Mouse (Mus musculus) G1E (cell line): ENCODE measurements around the gene Sox15. TPM values are rescaled to one million over a fixed set of nuclear protein-coding genes. Genes with fewer than 3 reads are reported as not detected.
"Not testable (repeated sequence)": the region's sequence is repeated elsewhere in the genome, so short reads cannot be mapped to it uniquely, and the experiment has no call there.

Experiments
- ATAC-seq: 2 replicates; pipeline ENCODE4 v1.8.0; 2016; ENCODE audit warnings: mild to moderate bottlenecking; ENCODE audit not compliant: insufficient number of reproducible peaks, poor library complexity, low FRiP score, severe bottlenecking; ENCODE audit errors: extremely low read depth
- DNase-seq: peaks from one replicate; pipeline ENCODE4 v3.0.0; 2012; ENCODE audit warnings: low spot score
- H3K27me3 ChIP-seq: 2 replicates; pipeline ENCODE4 v1.6.1; 2012; ENCODE audit warnings: mild to moderate bottlenecking, low read length, inconsistent platforms; ENCODE audit not compliant: insufficient read depth
- H3K36me3 ChIP-seq: replicated peaks from 2 replicates; pipeline ENCODE3; 2012; ENCODE audit warnings: mild to moderate bottlenecking, inconsistent platforms
- H3K4me1 ChIP-seq: 2 replicates; pipeline ENCODE4 v1.6.1; 2012; ENCODE audit warnings: low read depth, low read length, inconsistent platforms, mixed read lengths; ENCODE audit not compliant: insufficient read depth
- H3K4me3 ChIP-seq: 2 replicates; pipeline ENCODE4 v1.5.1; 2012; ENCODE audit warnings: low read depth, mild to moderate bottlenecking, inconsistent platforms, low read length, moderate library complexity, mixed read lengths
- H3K9me3 ChIP-seq: replicated peaks from 2 replicates; pipeline ENCODE4 v1.6.1; 2012; ENCODE audit warnings: inconsistent platforms
- CTCF ChIP-seq: IDR thresholded peaks from 2 replicates; pipeline ENCODE4 v1.5.1; 2012; ENCODE audit warnings: low read depth, low read length, inconsistent platforms, mixed read lengths
- GATA1 ChIP-seq: IDR thresholded peaks from 2 replicates; pipeline ENCODE4 v1.6.1; 2012; ENCODE audit warnings: borderline replicate concordance, low read length, inconsistent platforms, mixed read lengths
- GATA2 ChIP-seq: IDR thresholded peaks from 2 replicates; pipeline ENCODE4 v1.6.1; 2012; ENCODE audit warnings: low read depth, low read length, inconsistent platforms, borderline replicate concordance
- POLR2AphosphoS5 ChIP-seq: IDR thresholded peaks from 2 replicates; pipeline ENCODE4 v1.6.1; 2012; ENCODE audit warnings: low read depth, low read length, inconsistent platforms; ENCODE audit not compliant: insufficient replicate concordance
- TAL1 ChIP-seq: conservative IDR thresholded peaks from 2 replicates; pipeline ENCODE4 v1.6.1; 2012; ENCODE audit warnings: low read depth, low read length, inconsistent platforms, mixed read lengths
- polyA plus RNA-seq: library from polyadenylated mRNA; stranded (reverse); fragments of >175 nt; gene quantifications from 2 replicates; pipeline ENCODE4 v1.2.3, GENCODE M21; 2012
- total RNA-seq, 2 experiments: library from RNA; stranded (forward) in 1 of 2; stranded (reverse) in 1 of 2; fragments of 200-1000 nt in 1 of 2; fragments of >200 nt in 1 of 2; fragmentation: Nextera tagmentation in 1 of 2; gene quantifications; 2 replicates each; pipeline ENCODE4 v1.2.3; 2014 to 2017

Gene Sox15
- total and polyA plus RNA-seq, 3 experiments: 0.36 TPM; not detected in 2

DNA sequence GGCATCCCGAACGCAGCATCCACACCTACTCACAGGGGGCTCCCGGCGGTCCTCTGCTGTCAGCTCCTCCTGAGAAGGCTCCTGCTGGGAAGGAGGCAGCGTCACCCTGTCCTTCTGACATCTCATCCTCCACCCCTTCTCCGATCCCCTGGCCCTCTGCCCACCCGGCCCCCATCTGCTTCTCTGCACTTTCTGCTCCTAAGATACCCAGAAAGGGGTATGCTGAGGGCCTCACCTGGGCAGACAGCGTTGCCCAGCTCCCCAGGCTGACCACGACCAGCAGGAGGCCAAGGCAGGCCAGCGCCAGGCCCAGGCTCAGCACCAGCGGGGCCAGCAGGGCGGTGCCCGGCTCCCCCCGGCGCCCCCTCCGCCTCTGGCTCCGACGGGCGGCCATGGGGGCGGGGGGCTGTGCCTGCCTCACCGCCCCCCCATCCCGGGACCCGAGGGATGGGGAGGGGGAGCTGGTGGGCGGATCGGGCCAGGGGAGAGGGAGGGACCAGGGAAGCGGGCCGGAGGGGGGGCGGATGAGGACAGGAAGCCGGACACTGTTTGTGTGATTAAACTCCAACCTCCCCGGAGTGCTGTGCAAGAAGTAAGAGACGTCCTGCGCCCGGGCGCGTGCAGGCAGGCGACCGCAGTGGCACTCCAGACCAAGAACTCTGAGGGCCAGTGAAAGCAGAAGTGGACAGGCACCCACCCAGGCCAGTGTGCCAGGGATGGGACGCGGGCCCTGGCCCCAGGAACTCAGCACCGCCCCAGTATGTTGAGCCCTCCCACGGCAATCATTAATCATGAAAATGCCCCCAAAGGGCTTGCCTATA, 40.5 kb downstream of the Sox15 start, which contains the start of the genes Tnfsf12 and Tnfsfm13:
Gene Tnfsf12 (minus strand): TSS at position 489 of the 821 bp plus-strand sequence.
Gene Tnfsfm13 (minus strand): TSS at position 738 of the 821 bp plus-strand sequence.
- H3K4me3 ChIP-seq: no peak within 1 kb of the TSS
- H3K9me3 ChIP-seq: no peaks in the 10 kb centered on the region; the same call in 1 of the 2 replicates
- no peaks in the 10 kb centered on the region; the same call in 1 of the 2 replicates for H3K4me1 ChIP-seq
- peaks cover 61% of the 10 kb centered on the region for H3K27me3 ChIP-seq
- no peak for ATAC-seq
- TF ChIP-seq POLR2AphosphoS5 (no peak), CTCF (no peak), TAL1 (no peak), GATA1 (no peak), GATA2 (no peak)
- DNase-seq: no peak
- no peaks in the 10 kb centered on the region for H3K36me3 ChIP-seq

DNA sequence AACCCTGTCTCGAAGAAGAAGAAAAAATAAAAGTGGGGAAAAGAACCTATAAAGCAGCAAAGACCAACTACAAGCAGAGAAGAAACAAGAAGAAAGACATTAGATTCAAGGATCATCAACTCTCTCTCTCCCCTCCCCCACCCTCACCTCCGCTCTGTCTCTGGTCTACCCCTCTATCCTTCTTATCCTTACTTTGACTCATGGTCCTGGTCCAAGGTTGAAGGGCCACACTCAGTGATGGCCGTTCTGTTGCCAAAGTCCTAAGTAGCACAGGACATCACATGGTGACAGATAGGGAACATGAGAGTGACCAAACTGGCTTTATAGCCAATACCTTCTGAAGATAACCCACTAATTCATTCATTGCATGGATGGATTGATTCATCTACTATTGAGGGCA, 42.3 kb downstream of the Sox15 start:
- Histone ChIP-seq H3K4me1 (peaks cover 3% of the 10 kb centered on the region; the same call in 1 of the 2 replicates), H3K9me3 (no peaks in the 10 kb centered on the region; the same call in 1 of the 2 replicates), H3K36me3 (no peaks in the 10 kb centered on the region), H3K4me3 (no peak overlapping the region), H3K27me3 (peaks cover 56% of the 10 kb centered on the region)
- DNase-seq (no peak), ATAC-seq (no peak)
- no peak for TF ChIP-seq POLR2AphosphoS5
- no peak for TF ChIP-seq CTCF
- no peak for TF ChIP-seq TAL1
- no peak for TF ChIP-seq GATA1
- no peak for TF ChIP-seq GATA2

DNA sequence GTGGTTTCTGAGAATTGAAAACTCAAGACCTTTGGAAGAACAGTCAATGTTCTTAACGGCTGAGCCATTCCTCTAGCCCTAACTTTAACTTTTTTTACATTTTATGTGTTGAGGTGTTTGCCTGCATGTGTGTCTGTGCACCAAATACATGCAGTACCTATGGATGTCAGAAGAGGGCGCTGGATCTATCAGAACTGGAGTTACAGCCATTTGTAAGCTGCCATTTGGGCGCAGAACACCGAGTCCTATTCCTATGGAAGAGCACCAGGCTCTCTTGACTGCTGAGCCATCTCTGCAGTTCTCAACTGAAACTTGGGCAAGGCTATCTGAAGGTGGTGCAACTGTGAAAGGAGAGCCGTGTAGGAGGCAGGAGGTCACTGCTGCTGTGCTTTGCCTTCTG, 43.5 kb downstream of the Sox15 start:
- no peak overlapping the region for H3K4me3 ChIP-seq
- no peak for ATAC-seq

DNA sequence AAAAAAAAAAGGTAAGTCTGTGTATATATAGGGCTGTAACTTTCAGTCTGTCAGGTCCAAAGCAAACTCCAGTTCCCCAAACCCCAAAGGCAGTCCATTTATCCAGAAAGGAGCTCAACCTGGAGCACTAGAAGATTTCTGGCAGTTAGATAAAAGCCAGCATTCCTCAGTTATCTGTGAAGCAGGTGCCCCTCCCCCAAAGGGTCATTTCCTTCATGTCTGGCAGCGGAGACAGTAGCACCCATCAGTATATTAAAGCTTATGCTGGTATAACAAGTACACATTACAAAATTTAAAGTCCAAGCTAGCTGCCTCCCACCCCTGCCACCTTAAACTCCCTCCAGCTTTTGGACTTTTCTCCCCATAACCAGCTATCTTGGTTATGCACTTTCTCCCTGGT, 44.5 kb downstream of the Sox15 start:
- DNase-seq (no peak), ATAC-seq (no peak)
- H3K27me3 ChIP-seq: peaks cover 43% of the 10 kb centered on the region
- H3K4me1 ChIP-seq: peaks cover 3% of the 10 kb centered on the region; the same call in 1 of the 2 replicates
- no peaks in the 10 kb centered on the region for H3K36me3 ChIP-seq
- no peak overlapping the region for H3K4me3 ChIP-seq
- TF ChIP-seq POLR2AphosphoS5: no peak
- TF ChIP-seq GATA2: no peak
- no peak for TF ChIP-seq TAL1
- no peak for TF ChIP-seq CTCF
- TF ChIP-seq GATA1: no peak
- H3K9me3 ChIP-seq: no peaks in the 10 kb centered on the region; the same call in 1 of the 2 replicates

More for the DNA sequence above, 43.5 kb downstream of the Sox15 start:
- Histone ChIP-seq H3K4me1 (peaks cover 3% of the 10 kb centered on the region; the same call in 1 of the 2 replicates), H3K27me3 (peaks cover 46% of the 10 kb centered on the region), H3K36me3 (no peaks in the 10 kb centered on the region), H3K9me3 (no peaks in the 10 kb centered on the region; the same call in 1 of the 2 replicates)
- TF ChIP-seq GATA2 (no peak), POLR2AphosphoS5 (no peak), TAL1 (no peak), CTCF (no peak), GATA1 (no peak)
- no peak for DNase-seq

DNA sequence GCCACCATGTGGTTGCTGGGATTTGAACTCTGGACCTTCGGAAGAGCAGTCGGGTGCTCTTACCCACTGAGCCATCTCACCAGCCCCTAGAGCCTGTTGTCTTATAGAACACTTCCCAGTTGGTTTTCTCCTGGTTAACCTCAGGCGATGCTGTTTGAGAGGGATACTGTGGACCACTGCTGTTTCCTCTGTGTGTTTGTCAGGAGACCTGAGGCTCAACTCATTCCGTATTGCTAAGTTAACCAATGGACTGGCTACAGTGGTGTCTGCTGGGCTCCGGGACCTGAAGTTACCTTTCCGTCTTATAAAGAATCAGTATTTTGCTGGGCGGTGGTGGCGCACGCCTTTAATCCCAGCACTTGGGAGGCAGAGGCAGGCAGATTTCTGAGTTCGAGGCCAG, 47.8 kb downstream of the Sox15 start:
- not testable (repeated sequence) for H3K4me3 ChIP-seq, ATAC-seq, H3K9me3 ChIP-seq, H3K4me1 ChIP-seq, H3K36me3 ChIP-seq, DNase-seq
- peaks cover 41% of the 10 kb centered on the region for H3K27me3 ChIP-seq

DNA sequence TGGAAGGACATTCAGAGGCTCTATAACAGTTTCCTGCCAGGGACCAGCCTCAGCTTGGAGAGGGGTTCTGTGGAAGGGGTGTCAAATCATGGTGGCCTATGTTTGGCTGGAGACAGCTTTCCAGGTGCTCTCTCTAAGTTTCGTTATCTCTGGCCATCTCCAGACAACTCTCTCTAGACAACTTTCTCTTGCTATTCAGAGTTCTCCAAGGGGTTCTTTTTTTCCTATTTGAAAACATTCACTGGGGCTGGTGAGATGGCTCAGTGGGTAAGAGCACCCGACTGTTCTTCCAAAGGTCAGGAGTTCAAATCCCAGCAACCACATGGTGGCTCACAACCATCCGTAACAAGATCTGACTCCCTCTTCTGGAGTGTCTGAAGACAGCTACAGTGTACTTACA, 48.3 kb downstream of the Sox15 start:
- ATAC-seq: not testable (repeated sequence)

More for the DNA sequence above, 48.3 kb downstream of the Sox15 start:
- H3K4me3 ChIP-seq, H3K36me3 ChIP-seq, H3K9me3 ChIP-seq, H3K4me1 ChIP-seq, DNase-seq: not testable (repeated sequence)
- H3K27me3 ChIP-seq: peaks cover 41% of the 10 kb centered on the region
